Mouse (Mus musculus): ENCODE measurements at regions not wholly inside any gene's neighbourhood (a gene's known extent, or its start where the extent isn't known, plus 50 kb on each side); places are given as distances from the start of the nearest gene placed in this dataset.

DNA sequence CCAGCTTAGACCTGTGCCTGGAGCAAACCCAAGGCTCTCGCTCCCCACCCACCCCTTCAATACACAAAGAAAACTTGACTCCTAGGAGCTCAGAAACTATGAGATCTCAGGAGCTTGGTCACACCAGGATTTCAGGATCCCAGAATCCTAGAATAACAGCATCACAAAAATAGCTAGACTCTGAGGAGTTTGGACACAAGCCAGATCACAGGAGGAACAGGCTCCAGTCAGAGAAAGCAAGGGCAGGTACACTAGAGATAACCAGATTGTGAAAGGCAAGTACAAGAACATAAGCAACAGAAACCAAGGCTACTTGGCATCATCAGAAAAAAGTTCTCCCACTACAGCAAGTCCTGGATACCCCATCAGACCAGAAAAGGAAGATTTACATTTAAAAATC, 221.5 kb downstream of the Epha7 start:
- H3K27ac ChIP-seq (ENCODE audit: insufficient read depth, low read length), result no peak overlapping the region
- TF ChIP-seq CTCF (IDR thresholded peaks at IDR 0.05; ENCODE audit: borderline replicate concordance, insufficient read depth, low read length), result no peak
- TF ChIP-seq POLR2A (IDR thresholded peaks at IDR 0.05; ENCODE audit: low read depth, low read length), result no peak
- H3K4me3 ChIP-seq (ENCODE audit: insufficient read depth, low read length), result no peak overlapping the region
- no peaks in the 10 kb centered on the region for H3K4me1 ChIP-seq (ENCODE audit: control insufficient read depth, insufficient read depth, low read length)

GRCm38 (mm10) chr4:29039993-29040392, 227.1 kb downstream of the Epha7 start:
- Histone ChIP-seq H3K4me3 (ENCODE audit: insufficient read depth, low read length) (no peak overlapping the region), H3K4me1 (ENCODE audit: control insufficient read depth, insufficient read depth, low read length) (no peaks in the 10 kb centered on the region), H3K27ac (ENCODE audit: insufficient read depth, low read length) (no peak overlapping the region)
- TF ChIP-seq POLR2A (IDR thresholded peaks at IDR 0.05; ENCODE audit: low read depth, low read length) (no peak), CTCF (IDR thresholded peaks at IDR 0.05; ENCODE audit: borderline replicate concordance, insufficient read depth, low read length) (no peak)

DNA sequence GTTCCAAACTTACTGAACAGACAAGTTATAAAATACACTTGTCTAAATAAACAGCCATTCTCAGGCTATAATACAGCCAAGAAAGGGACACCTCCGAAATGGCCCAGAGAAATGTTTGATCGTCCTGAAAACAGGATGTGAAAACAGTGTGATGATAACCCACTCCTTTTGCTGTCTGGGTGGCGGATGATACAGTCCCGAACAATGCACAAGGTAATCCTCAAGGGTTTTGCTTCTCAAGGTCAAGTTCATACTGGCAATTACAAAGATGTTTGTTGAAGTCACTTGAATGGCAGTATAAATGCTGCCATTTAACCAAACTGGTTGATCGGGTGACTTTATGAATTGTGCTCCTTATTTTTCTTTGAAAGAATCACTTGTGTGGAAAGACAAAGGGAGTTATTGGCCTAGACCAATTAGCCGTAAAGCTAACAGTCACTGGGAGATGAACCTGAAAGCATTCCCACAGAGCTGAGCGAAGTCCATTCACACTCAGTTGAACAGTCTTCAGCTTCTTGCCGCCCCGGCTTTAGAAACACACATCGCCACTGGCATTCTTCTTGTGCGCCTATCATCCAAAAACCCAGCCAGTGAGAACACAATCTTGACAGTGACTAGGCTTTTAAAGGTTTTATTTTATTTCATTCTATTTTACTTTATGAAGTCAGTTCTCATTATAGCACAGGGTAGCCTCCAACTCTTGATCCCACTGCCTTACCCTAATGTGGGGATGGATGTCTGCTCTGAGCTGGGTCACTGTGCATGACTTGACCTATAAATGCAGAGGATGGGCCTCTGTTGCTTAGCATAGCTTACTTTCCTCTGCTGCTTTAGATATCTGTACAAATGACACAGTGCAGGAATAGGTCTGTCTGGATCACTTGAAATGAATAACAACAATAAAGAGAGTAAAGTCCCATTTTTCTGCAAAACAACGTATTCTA, 256.0 kb downstream of the Epha7 start:
- no peak for TF ChIP-seq CTCF (IDR thresholded peaks at IDR 0.05; ENCODE audit: borderline replicate concordance, insufficient read depth, low read length)
- TF ChIP-seq POLR2A (IDR thresholded peaks at IDR 0.05; ENCODE audit: low read depth, low read length), result no peak
- no peak overlapping the region for H3K27ac ChIP-seq (ENCODE audit: insufficient read depth, low read length)
- no peak overlapping the region for H3K4me3 ChIP-seq (ENCODE audit: insufficient read depth, low read length)
- H3K4me1 ChIP-seq (ENCODE audit: control insufficient read depth, insufficient read depth, low read length), result no peaks in the 10 kb centered on the region

GRCm38 (mm10) chr4:29074204-29074603, 261.3 kb downstream of the Epha7 start:
- Histone ChIP-seq H3K27ac (ENCODE audit: insufficient read depth, low read length) (no peak overlapping the region), H3K4me3 (ENCODE audit: insufficient read depth, low read length) (no peak overlapping the region), H3K4me1 (ENCODE audit: control insufficient read depth, insufficient read depth, low read length) (peaks cover 2% of the 10 kb centered on the region; the same call in 1 of the 2 replicates)
- TF ChIP-seq POLR2A (IDR thresholded peaks at IDR 0.05; ENCODE audit: low read depth, low read length), result no peak
- no peak for TF ChIP-seq CTCF (IDR thresholded peaks at IDR 0.05; ENCODE audit: borderline replicate concordance, insufficient read depth, low read length)

DNA sequence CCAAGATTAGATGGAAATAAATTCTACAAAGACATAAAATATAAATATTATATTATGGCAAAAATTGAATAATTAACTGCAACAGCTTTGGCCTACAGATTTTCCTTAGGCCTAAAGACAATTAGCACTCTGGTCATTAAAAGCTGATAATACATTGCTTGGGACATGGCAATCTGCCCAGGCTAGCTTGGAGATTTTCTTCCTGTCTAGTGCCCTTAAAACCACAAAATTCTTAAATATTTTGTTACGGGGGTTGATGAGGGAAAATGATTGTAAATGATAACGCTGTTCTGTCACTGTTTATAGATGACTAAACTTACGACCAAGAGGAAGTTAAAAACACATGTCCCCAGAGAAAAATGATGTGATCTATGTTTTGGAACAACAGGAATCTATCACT, 261.9 kb downstream of the Epha7 start:
- TF ChIP-seq POLR2A (IDR thresholded peaks at IDR 0.05; ENCODE audit: low read depth, low read length) (no peak), CTCF (IDR thresholded peaks at IDR 0.05; ENCODE audit: borderline replicate concordance, insufficient read depth, low read length) (no peak)
- Histone ChIP-seq H3K27ac (ENCODE audit: insufficient read depth, low read length) (no peak overlapping the region), H3K4me1 (ENCODE audit: control insufficient read depth, insufficient read depth, low read length) (peaks cover 2% of the 10 kb centered on the region; the same call in 1 of the 2 replicates), H3K4me3 (ENCODE audit: insufficient read depth, low read length) (no peak overlapping the region)

DNA sequence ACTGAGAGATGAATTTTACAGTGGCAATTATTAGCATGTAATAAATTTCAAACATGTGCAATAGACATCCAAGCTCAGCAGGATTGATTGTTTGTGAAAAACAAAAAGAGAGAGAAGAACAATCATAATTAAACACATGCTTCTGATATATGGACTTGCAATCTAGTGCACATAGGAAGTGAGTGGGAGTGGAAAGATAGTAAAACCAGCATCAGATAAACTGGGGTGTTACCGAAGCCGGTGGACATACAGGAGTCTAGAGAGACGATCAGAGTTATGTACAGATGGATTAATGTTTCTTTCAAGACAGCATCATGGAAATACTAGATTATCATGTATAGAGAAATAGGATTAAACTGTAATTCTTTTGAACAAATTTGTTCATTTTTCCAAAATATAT, 263.8 kb downstream of the Epha7 start:
- TF ChIP-seq CTCF (IDR thresholded peaks at IDR 0.05; ENCODE audit: borderline replicate concordance, insufficient read depth, low read length) (no peak), POLR2A (IDR thresholded peaks at IDR 0.05; ENCODE audit: low read depth, low read length) (no peak)

GRCm38 (mm10) chr4:29078391-29078790, 265.5 kb downstream of the Epha7 start:
- Histone ChIP-seq H3K4me3 (ENCODE audit: insufficient read depth, low read length) (no peak overlapping the region), H3K4me1 (ENCODE audit: control insufficient read depth, insufficient read depth, low read length) (peaks cover 2% of the 10 kb centered on the region; the same call in 1 of the 2 replicates), H3K27ac (ENCODE audit: insufficient read depth, low read length) (no peak overlapping the region)
- TF ChIP-seq POLR2A (IDR thresholded peaks at IDR 0.05; ENCODE audit: low read depth, low read length) (no peak), CTCF (IDR thresholded peaks at IDR 0.05; ENCODE audit: borderline replicate concordance, insufficient read depth, low read length) (no peak)

More for the DNA sequence above, 263.8 kb downstream of the Epha7 start:
- Histone ChIP-seq H3K4me1 (ENCODE audit: control insufficient read depth, insufficient read depth, low read length) (peaks cover 2% of the 10 kb centered on the region; the same call in 1 of the 2 replicates), H3K27ac (ENCODE audit: insufficient read depth, low read length) (no peak overlapping the region), H3K4me3 (ENCODE audit: insufficient read depth, low read length) (no peak overlapping the region)

DNA sequence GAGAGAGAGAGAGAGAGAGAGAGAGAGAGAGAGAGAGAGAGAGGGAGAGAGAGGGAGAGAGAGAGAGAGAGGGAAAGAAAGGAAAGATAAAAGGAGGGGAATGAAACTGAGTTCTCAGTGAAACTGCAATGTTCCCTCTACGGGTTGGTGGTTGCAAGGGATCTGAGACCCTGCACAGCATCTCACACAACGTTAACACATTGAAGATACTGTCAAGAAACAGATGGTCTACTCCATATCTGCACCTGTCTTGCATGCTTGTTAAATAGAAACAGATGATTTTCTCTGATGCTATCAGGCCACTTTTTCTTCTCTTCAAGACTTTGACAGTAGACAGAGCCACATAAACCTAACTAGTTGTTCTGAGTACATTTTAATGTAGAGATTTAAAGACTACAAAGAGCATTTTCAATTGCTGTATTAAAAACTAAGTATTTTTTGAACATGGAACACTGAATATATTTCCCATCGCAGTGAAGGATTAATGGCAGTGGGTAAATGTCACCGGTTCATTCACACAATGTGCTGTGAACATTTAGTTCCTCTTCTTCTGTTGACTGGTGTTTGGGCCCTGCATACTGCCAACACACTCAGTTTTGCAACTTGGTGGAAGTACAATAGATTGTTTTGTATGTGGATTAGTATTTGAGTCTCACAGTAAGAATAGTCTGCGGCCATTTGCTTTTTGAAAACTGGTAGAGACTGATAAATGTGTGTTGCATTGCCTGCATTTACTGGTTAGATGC, 270.8 kb downstream of the Epha7 start:
- TF ChIP-seq CTCF (IDR thresholded peaks at IDR 0.05; ENCODE audit: borderline replicate concordance, insufficient read depth, low read length), result no peak
- no peak for TF ChIP-seq POLR2A (IDR thresholded peaks at IDR 0.05; ENCODE audit: low read depth, low read length)
- Histone ChIP-seq H3K4me1 (ENCODE audit: control insufficient read depth, insufficient read depth, low read length) (peaks cover 2% of the 10 kb centered on the region; the same call in 1 of the 2 replicates), H3K27ac (ENCODE audit: insufficient read depth, low read length) (peak overlapping the region; percentile 78; the same call in 1 of the 2 replicates), H3K4me3 (ENCODE audit: insufficient read depth, low read length) (no peak overlapping the region)

DNA sequence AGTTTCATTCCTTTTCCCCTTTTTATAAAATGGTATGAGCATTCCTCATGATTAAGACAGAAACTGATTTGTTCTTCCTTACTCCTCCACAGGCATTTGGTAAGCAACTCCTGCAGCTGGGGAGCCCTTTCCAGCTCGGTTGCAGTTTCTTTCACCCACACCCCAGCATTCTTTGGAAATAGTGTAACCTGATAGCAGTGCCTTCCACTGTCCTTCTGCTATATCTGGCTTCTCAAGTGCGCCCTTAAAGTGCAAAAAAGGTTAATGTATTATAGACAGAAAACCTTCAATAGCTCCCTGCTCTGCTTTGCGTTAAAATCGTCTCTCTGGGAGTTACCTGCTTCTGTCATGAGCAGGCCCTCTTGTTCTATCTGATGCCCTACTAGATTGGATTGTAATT, 278.0 kb downstream of the Epha7 start:
- H3K4me1 ChIP-seq (ENCODE audit: control insufficient read depth, insufficient read depth, low read length), result peaks cover 6% of the 10 kb centered on the region
- H3K4me3 ChIP-seq (ENCODE audit: insufficient read depth, low read length), result no peak overlapping the region
- no peak overlapping the region for H3K27ac ChIP-seq (ENCODE audit: insufficient read depth, low read length)
- TF ChIP-seq CTCF (IDR thresholded peaks at IDR 0.05; ENCODE audit: borderline replicate concordance, insufficient read depth, low read length), result no peak
- no peak for TF ChIP-seq POLR2A (IDR thresholded peaks at IDR 0.05; ENCODE audit: low read depth, low read length)

All from embryonic fibroblast, embryonic 13.5 days (primary cell).